In genomic region chr9:108570207-108570896, GRCm38 (mm10) we compare ENCODE assay signal across 8 mouse cellular contexts. TPM values are rescaled to one million over a fixed set of nuclear protein-coding genes. Genes with fewer than 3 reads are reported as not detected.
A peak's percentile ranks its signal among the peaks of the same experiment; 100 is the strongest.
DNase-seq lines count a peak whose midpoint lies in the region; ATAC-seq and TF ChIP-seq lines count a peak whose summit lies in the region.

No protein-coding gene starts in this region.

- DNase-seq in 416B (ENCODE audit: low read depth), result peak; percentile 92
- DNase-seq in adipocyte (ENCODE audit: low spot score), result peak; percentile 81
- peak; percentile 71 for DNase-seq in embryo, embryonic 11.5 days (ENCODE audit: low read depth, low spot score)
- DNase-seq in heart, adult 2 months, result peak; percentile 78 to 80
- DNase-seq in kidney, adult 8-10 months, result peak; percentile 68 to 88
- DNase-seq in liver, embryonic 14.5 days (ENCODE audit: low read depth in 3 of 3, low spot score in 3 of 3), result peak; percentile 68 to 80 (median 70)
- DNase-seq in neural tube, embryonic 10.5 days (ENCODE audit: extremely low spot score, low spot score), result peak; percentile 75
- DNase-seq in telencephalon, adult 2 months (ENCODE audit: low read depth, low spot score), result peak; percentile 54

- TF ChIP-seq POLR2A in heart, adult 2 months (IDR thresholded peaks at IDR 0.05; ENCODE audit: insufficient read depth, low read depth, low read length), result 0 out of 2 replicates have a peak, but pooled peaks have one; percentile 39

- peak overlapping the region; percentile 99 for H3K4me2 ChIP-seq in liver, embryonic 14.5 days (ENCODE audit: low read depth)

- H3K27ac ChIP-seq in heart, adult 2 months, result peak overlapping the region; percentile 24; the same call in 1 of the 2 replicates
- peak overlapping the region; percentile 31 for H3K27ac ChIP-seq in liver, embryonic 14.5 days

- TF ChIP-seq CTCF in heart, adult 2 months (IDR thresholded peaks at IDR 0.05), result peak; percentile 89
- TF ChIP-seq CTCF in liver, embryonic 14.5 days (IDR thresholded peaks at IDR 0.05; ENCODE audit: low read depth), result peak; percentile 93

- WGBS in heart, adult 2 months, result 2% methylated on average over 40 of the region's 40 CpGs
- under 1% methylated on average over 40 of the region's 40 CpGs for WGBS in liver, embryonic 14.5 days (ENCODE audit: insufficient replicate concordance)

- no peaks in the 10 kb centered on the region; the same call in 1 of the 2 replicates for H3K79me2 ChIP-seq in heart, adult 2 months (replicated peaks; ENCODE audit: control insufficient read depth, insufficient read depth, low read length)

- no peaks in the 10 kb centered on the region for H3K36me3 ChIP-seq in heart, adult 2 months (ENCODE audit: control insufficient read depth, insufficient read depth, low read length)
- H3K36me3 ChIP-seq in liver, embryonic 14.5 days (replicated peaks; ENCODE audit: control insufficient read depth, insufficient read depth, low read depth), result peaks cover 10% of the 10 kb centered on the region

- no peaks in the 10 kb centered on the region for H3K9me3 ChIP-seq in liver, embryonic 14.5 days (ENCODE audit: control insufficient read depth, low read length)

- ATAC-seq in liver, embryonic 14.5 days (ENCODE audit: insufficient read depth), result peak; percentile 12

- H3K4me1 ChIP-seq in heart, adult 2 months (ENCODE audit: control insufficient read depth, insufficient read depth, low read length), result peaks cover 7% of the 10 kb centered on the region
- H3K4me1 ChIP-seq in liver, embryonic 14.5 days (replicated peaks; ENCODE audit: control insufficient read depth in 2 of 2, insufficient read depth in 2 of 2, low read length in 1 of 2), result peaks cover 12 to 21% of the 10 kb centered on the region in 2 experiments

- H3K9ac ChIP-seq in heart, adult 2 months (ENCODE audit: low read depth, low read length), result peak overlapping the region; percentile 55
- H3K9ac ChIP-seq in liver, embryonic 14.5 days (replicated peaks), result peak overlapping the region; percentile 46

- intact Hi-C loops in heart, adult 2 months (cut with DNase I), result no loop called here

- no peaks in the 10 kb centered on the region for H3K27me3 ChIP-seq in heart, adult 2 months (ENCODE audit: control insufficient read depth, insufficient read depth, low read length)
- no peaks in the 10 kb centered on the region for H3K27me3 ChIP-seq in liver, embryonic 14.5 days (ENCODE audit: control insufficient read depth, insufficient read depth, low read length)

- 0 out of 2 replicates have a peak, but pooled peaks have one; percentile 61 for TF ChIP-seq EP300 in heart, adult 2 months (IDR thresholded peaks at IDR 0.05; ENCODE audit: insufficient read depth, low read depth, low read length)
- no peak for TF ChIP-seq EP300 in liver, embryonic 14.5 days (IDR thresholded peaks at IDR 0.05; ENCODE audit: low read depth)

- peak overlapping the region; percentile 67 for H3K4me3 ChIP-seq in heart, adult 2 months
- H3K4me3 ChIP-seq in liver, embryonic 14.5 days (ENCODE audit: insufficient read depth in 1 of 2, low read depth in 2 of 2, low read length in 2 of 2), result peak overlapping the region; percentile 66 to 73

RNA-seq across cellular contexts. Expression of gene Dalrd3, which starts 0.7 kb away (rescaled TPM):
- 10 to 100 TPM; 22.8 to 25.6 TPM for total RNA-seq in heart, adult 2 months (2021)
- polyA plus RNA-seq in heart, adult 2 months (2012; rRNA removed), result 79.2 and 81.5 TPM in 2 replicates
- 43.8 and 48.0 TPM in 2 replicates for polyA plus RNA-seq in liver, embryonic 14.5 days (2012; rRNA removed)
- 26.4 and 33.6 TPM in 2 replicates for polyA plus RNA-seq in liver, embryonic 14.5 days (2014; fragmentation: Nextera tagmentation; extraction: Ambion mirVana)

RNA-seq across cellular contexts. Expression of gene Ndufaf3, which starts 3.1 kb away (rescaled TPM):
- total RNA-seq in heart, adult 2 months (2021), result 10 to 100 TPM; 61.9 to 88.1 TPM
- 60.7 and 69.1 TPM in 2 replicates for polyA plus RNA-seq in heart, adult 2 months (2012; rRNA removed)
- polyA plus RNA-seq in liver, embryonic 14.5 days (2012; rRNA removed), result 8.9 and 12.1 TPM in 2 replicates
- 36.1 and 36.9 TPM in 2 replicates for polyA plus RNA-seq in liver, embryonic 14.5 days (2014; fragmentation: Nextera tagmentation; extraction: Ambion mirVana)

RNA-seq across cellular contexts. Expression of gene Wdr6, which starts 8.2 kb away (rescaled TPM):
- 10 to 100 TPM; 13.3 to 17.2 TPM for total RNA-seq in heart, adult 2 months (2021)
- 16.5 and 21.9 TPM in 2 replicates for polyA plus RNA-seq in heart, adult 2 months (2012; rRNA removed)
- 8.4 and 9.4 TPM in 2 replicates for polyA plus RNA-seq in liver, embryonic 14.5 days (2012; rRNA removed)
- polyA plus RNA-seq in liver, embryonic 14.5 days (2014; fragmentation: Nextera tagmentation; extraction: Ambion mirVana), result 8.4 and 11.1 TPM in 2 replicates

RNA-seq across cellular contexts. Expression of gene Impdh2, which starts 10.3 kb away (rescaled TPM):
- total RNA-seq in heart, adult 2 months (2021), result 10 to 100 TPM; 47.8 to 51.2 TPM
- polyA plus RNA-seq in heart, adult 2 months (2012; rRNA removed), result 55.5 and 65.0 TPM in 2 replicates
- 86.6 and 117 TPM in 2 replicates for polyA plus RNA-seq in liver, embryonic 14.5 days (2012; rRNA removed)
- polyA plus RNA-seq in liver, embryonic 14.5 days (2014; fragmentation: Nextera tagmentation; extraction: Ambion mirVana), result 104 and 117 TPM in 2 replicates

RNA-seq across cellular contexts. Expression of gene P4htm, which starts 27.1 kb away (rescaled TPM):
- 10 to 100 TPM; 14.2 to 15.3 TPM for total RNA-seq in heart, adult 2 months (2021)
- 21.0 and 25.2 TPM in 2 replicates for polyA plus RNA-seq in heart, adult 2 months (2012; rRNA removed)
- 0.52 and 0.54 TPM in 2 replicates for polyA plus RNA-seq in liver, embryonic 14.5 days (2012; rRNA removed)
- polyA plus RNA-seq in liver, embryonic 14.5 days (2014; fragmentation: Nextera tagmentation; extraction: Ambion mirVana), result 0.25 and 0.67 TPM in 2 replicates

Comparison
In these comparisons a context has a peak if more than half of its experiments do, and no peak if none do; other contexts are left out.
1. Peak in every context shown above with its lines: DNase-seq, ATAC-seq, H3K4me3 ChIP-seq and H3K27ac ChIP-seq.